Mouse (Mus musculus): ENCODE measurements around the gene Nsd1. TPM values are rescaled to one million over a fixed set of nuclear protein-coding genes. Genes with fewer than 3 reads are reported as not detected.

The Nsd1 gene
- polyA plus RNA-seq (2015; fragmentation: Nextera tagmentation; extraction: Ambion mirVana): 51.4 and 52.1 TPM in 2 replicates

- Histone ChIP-seq H3K4me2 (peak within 1 kb of the TSS; percentile 69), H3K9me3 (replicated peaks) (no peaks in the 10 kb centered on the region), H3K27me3 (replicated peaks) (no peaks in the 10 kb centered on the region), H3K36me3 (0 out of 2 replicates have a peak, but pooled peaks cover 3% of the 10 kb centered on the region), H3K9ac (replicated peaks) (peak within 1 kb of the TSS; percentile 47), H3K4me1 (peaks cover 42% of the 10 kb centered on the region), H3K27ac (replicated peaks) (peak within 1 kb of the TSS; percentile 95), H3K4me3 (replicated peaks) (peak within 1 kb of the TSS; percentile 77)
- WGBS: 23% methylated on average over 31 of the region's 31 CpGs
- no peak; the same call in 1 of the 2 replicates for ATAC-seq (ENCODE audit: low FRiP score)
These were observed at the start of gene Nsd1 for GRCm38 (mm10) chr13:55209649-55210192. TSS of gene Nsd1 (plus strand) at chr13:55209782.

- Histone ChIP-seq H3K36me3 (no peaks in the 10 kb centered on the region), H3K4me2 (no peak overlapping the region), H3K27ac (replicated peaks) (no peak overlapping the region), H3K27me3 (replicated peaks) (no peaks in the 10 kb centered on the region), H3K4me3 (replicated peaks) (no peak overlapping the region), H3K4me1 (no peaks in the 10 kb centered on the region), H3K9me3 (replicated peaks) (no peaks in the 10 kb centered on the region), H3K9ac (replicated peaks) (no peak overlapping the region)
- WGBS: 65% methylated on average over 7 of the region's 7 CpGs
- no peak for ATAC-seq (ENCODE audit: low FRiP score)
These were observed 47.2 kb upstream of the Nsd1 start for GRCm38 (mm10) chr13:55162365-55162764.

GRCm38 (mm10) chr13:55163553-55163952 is 46.0 kb upstream of the Nsd1 start:
- H3K27me3 ChIP-seq (replicated peaks): no peaks in the 10 kb centered on the region
- no peak overlapping the region for H3K4me2 ChIP-seq
- 67% methylated on average over 5 of the region's 5 CpGs for WGBS
- peaks cover 2% of the 10 kb centered on the region; the same call in 1 of the 2 replicates for H3K4me1 ChIP-seq
- no peak for ATAC-seq (ENCODE audit: low FRiP score)
- H3K4me3 ChIP-seq (replicated peaks): no peak overlapping the region
- no peak overlapping the region for H3K9ac ChIP-seq (replicated peaks)
- no peak overlapping the region for H3K27ac ChIP-seq (replicated peaks)
- no peaks in the 10 kb centered on the region for H3K9me3 ChIP-seq (replicated peaks)
- H3K36me3 ChIP-seq: no peaks in the 10 kb centered on the region

- 90% methylated on average over 16 of the region's 16 CpGs for WGBS
- no peak overlapping the region for H3K9ac ChIP-seq (replicated peaks)
- H3K4me2 ChIP-seq: no peak overlapping the region
- no peaks in the 10 kb centered on the region for H3K9me3 ChIP-seq (replicated peaks)
- H3K4me3 ChIP-seq (replicated peaks): no peak overlapping the region
- no peaks in the 10 kb centered on the region for H3K36me3 ChIP-seq
- ATAC-seq (ENCODE audit: low FRiP score): no peak
- H3K27ac ChIP-seq (replicated peaks): no peak overlapping the region
- H3K27me3 ChIP-seq (replicated peaks): no peaks in the 10 kb centered on the region
- peaks cover 11% of the 10 kb centered on the region for H3K4me1 ChIP-seq
These were observed 43.7 kb upstream of the Nsd1 start for GRCm38 (mm10) chr13:55165831-55166339.

- Histone ChIP-seq H3K4me1 (peaks cover 23% of the 10 kb centered on the region), H3K27me3 (replicated peaks) (no peaks in the 10 kb centered on the region), H3K4me3 (replicated peaks) (no peak overlapping the region), H3K4me2 (no peak overlapping the region), H3K9me3 (replicated peaks) (no peaks in the 10 kb centered on the region), H3K27ac (replicated peaks) (no peak overlapping the region), H3K36me3 (no peaks in the 10 kb centered on the region), H3K9ac (replicated peaks) (no peak overlapping the region)
- 91% methylated on average over 32 of the region's 32 CpGs for WGBS
- ATAC-seq (ENCODE audit: low FRiP score): no peak
These were observed 42.5 kb upstream of the Nsd1 start for GRCm38 (mm10) chr13:55166806-55167725.

GRCm38 (mm10) chr13:55167798-55168197 is 41.8 kb upstream of the Nsd1 start:
- Histone ChIP-seq H3K27me3 (replicated peaks) (no peaks in the 10 kb centered on the region), H3K4me3 (replicated peaks) (no peak overlapping the region), H3K9ac (replicated peaks) (no peak overlapping the region), H3K4me2 (no peak overlapping the region), H3K36me3 (no peaks in the 10 kb centered on the region), H3K4me1 (peaks cover 28% of the 10 kb centered on the region), H3K27ac (replicated peaks) (no peak overlapping the region), H3K9me3 (replicated peaks) (no peaks in the 10 kb centered on the region)
- ATAC-seq (ENCODE audit: low FRiP score): no peak
- 86% methylated on average over 11 of the region's 11 CpGs for WGBS

GRCm38 (mm10) chr13:55168255-55168654 is 41.3 kb upstream of the Nsd1 start:
- 92% methylated on average over 5 of the region's 5 CpGs for WGBS
- peaks cover 28% of the 10 kb centered on the region for H3K4me1 ChIP-seq
- H3K9me3 ChIP-seq (replicated peaks): no peaks in the 10 kb centered on the region
- H3K4me2 ChIP-seq: no peak overlapping the region
- ATAC-seq (ENCODE audit: low FRiP score): no peak
- no peak overlapping the region for H3K4me3 ChIP-seq (replicated peaks)
- no peaks in the 10 kb centered on the region for H3K36me3 ChIP-seq
- no peak overlapping the region for H3K9ac ChIP-seq (replicated peaks)
- no peaks in the 10 kb centered on the region for H3K27me3 ChIP-seq (replicated peaks)
- no peak overlapping the region for H3K27ac ChIP-seq (replicated peaks)

- Histone ChIP-seq H3K36me3 (no peaks in the 10 kb centered on the region), H3K27me3 (replicated peaks) (no peaks in the 10 kb centered on the region), H3K4me2 (no peak overlapping the region), H3K9me3 (replicated peaks) (no peaks in the 10 kb centered on the region), H3K9ac (replicated peaks) (peak overlapping the region; percentile 17), H3K27ac (replicated peaks) (peak overlapping the region; percentile 4; the same call in 1 of the 2 replicates), H3K4me3 (replicated peaks) (no peak overlapping the region), H3K4me1 (peaks cover 28% of the 10 kb centered on the region)
- peak; percentile 50; the same call in 1 of the 2 replicates for ATAC-seq (ENCODE audit: low FRiP score)
- 24% methylated on average over 13 of the region's 13 CpGs for WGBS
These were observed 40.6 kb upstream of the Nsd1 start for GRCm38 (mm10) chr13:55168958-55169369.

- Histone ChIP-seq H3K27me3 (replicated peaks) (no peaks in the 10 kb centered on the region), H3K9me3 (replicated peaks) (no peaks in the 10 kb centered on the region), H3K36me3 (no peaks in the 10 kb centered on the region), H3K4me1 (peaks cover 28% of the 10 kb centered on the region), H3K4me2 (peak overlapping the region; percentile 37), H3K27ac (replicated peaks) (peak overlapping the region; percentile 54), H3K4me3 (replicated peaks) (no peak overlapping the region), H3K9ac (replicated peaks) (peak overlapping the region; percentile 23; the same call in 1 of the 2 replicates)
- ATAC-seq (ENCODE audit: low FRiP score): peak; percentile 56
- 11% methylated on average over 26 of the region's 26 CpGs for WGBS
These were observed 37.9 kb upstream of the Nsd1 start for GRCm38 (mm10) chr13:55171517-55172335.

GRCm38 (mm10) chr13:55172336-55172770 is 37.2 kb upstream of the Nsd1 start:
- WGBS: 47% methylated on average over 7 of the region's 7 CpGs
- Histone ChIP-seq H3K9me3 (replicated peaks) (no peaks in the 10 kb centered on the region), H3K27me3 (replicated peaks) (no peaks in the 10 kb centered on the region), H3K4me1 (peaks cover 28% of the 10 kb centered on the region), H3K9ac (replicated peaks) (no peak overlapping the region), H3K27ac (replicated peaks) (peak overlapping the region; percentile 54; the same call in 1 of the 2 replicates), H3K4me3 (replicated peaks) (no peak overlapping the region), H3K4me2 (peak overlapping the region; percentile 37; the same call in 1 of the 2 replicates), H3K36me3 (no peaks in the 10 kb centered on the region)
- no peak for ATAC-seq (ENCODE audit: low FRiP score)

GRCm38 (mm10) chr13:55174347-55174746 is 35.2 kb upstream of the Nsd1 start:
- Histone ChIP-seq H3K9me3 (replicated peaks) (no peaks in the 10 kb centered on the region), H3K4me2 (no peak overlapping the region), H3K9ac (replicated peaks) (no peak overlapping the region), H3K4me3 (replicated peaks) (no peak overlapping the region), H3K4me1 (peaks cover 18% of the 10 kb centered on the region), H3K27me3 (replicated peaks) (no peaks in the 10 kb centered on the region), H3K36me3 (no peaks in the 10 kb centered on the region), H3K27ac (replicated peaks) (no peak overlapping the region)
- no peak for ATAC-seq (ENCODE audit: low FRiP score)
- WGBS: 81% methylated on average over 11 of the region's 11 CpGs
